Mouse (Mus musculus) adrenal gland, adult 18-20 months (tissue): ENCODE measurements around the gene Itfg2. TPM values are rescaled to one million over a fixed set of nuclear protein-coding genes. Genes with fewer than 3 reads are reported as not detected.
A peak's percentile ranks its signal among the peaks of the same experiment; 100 is the strongest.

Experiments
- DNase-seq, 2 experiments: peaks; one replicate each; pipeline ENCODE4 v3.0.0; 2021 to 2022; ENCODE audit warnings: low spot score in 2 of 2
- long read RNA-seq, 2 experiments: library from polyadenylated mRNA; stranded (forward); transcript quantifications; one replicate each; pipeline ENCODE4 v2.0.0; 2021
- total RNA-seq, 2 experiments: library from RNA; stranded (reverse); gene quantifications; 1 replicate in 1 of 2; 2 replicates in 1 of 2; pipeline ENCODE4 v1.2.3; 2021

Itfg2 gene
- total RNA-seq: 10 to 100 TPM; 16.4 to 27.2 TPM
- long read RNA-seq, experiment 1, transcript Itfg2-201 (12 exons, 2,320 nt): major isoform, 14 of 16 reads
- long read RNA-seq, experiment 1, partial matches to known transcripts: 1 of 16 reads
- long read RNA-seq, experiment 1, other reads (novel, unspliced or antisense): 1 of 16 reads
- long read RNA-seq, experiment 2, transcript Itfg2-201 (12 exons, 2,320 nt): major isoform, 22 of 34 reads
- long read RNA-seq, experiment 2, partial matches to known transcripts: 3 of 34 reads
- long read RNA-seq, experiment 2, other reads (novel, unspliced or antisense): 8 of 34 reads

- DNase-seq: peak; percentile 91 to 93
Observed at GRCm38 (mm10) chr6:128424269-128425019, at the start of gene Itfg2. Itfg2 (minus strand) TSS chr6:128424931.

DNA sequence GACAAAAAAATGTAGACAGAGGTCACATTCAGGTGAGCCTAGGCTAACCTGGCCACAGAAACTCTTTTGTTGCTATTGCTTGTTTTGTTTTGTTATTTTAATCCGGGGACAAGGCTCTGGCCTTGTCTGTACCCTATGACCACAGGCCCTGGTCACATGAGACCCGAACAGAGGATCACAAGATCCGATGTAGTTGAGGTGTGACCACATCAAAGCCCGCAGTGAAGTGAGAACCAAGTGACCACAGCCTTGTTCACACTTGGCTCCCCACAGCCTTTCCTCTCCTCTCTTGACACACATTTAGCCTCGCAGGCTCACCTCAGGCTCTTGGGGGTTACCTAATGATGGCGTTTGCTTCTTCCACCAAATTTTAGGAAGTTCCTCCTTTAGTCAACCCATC, 49.4 kb upstream of the Itfg2 start:
- DNase-seq: no peak

- DNase-seq: peak; percentile 46 to 48
Observed at GRCm38 (mm10) chr6:128469451-128469850, 44.7 kb upstream of the Itfg2 start.

DNA sequence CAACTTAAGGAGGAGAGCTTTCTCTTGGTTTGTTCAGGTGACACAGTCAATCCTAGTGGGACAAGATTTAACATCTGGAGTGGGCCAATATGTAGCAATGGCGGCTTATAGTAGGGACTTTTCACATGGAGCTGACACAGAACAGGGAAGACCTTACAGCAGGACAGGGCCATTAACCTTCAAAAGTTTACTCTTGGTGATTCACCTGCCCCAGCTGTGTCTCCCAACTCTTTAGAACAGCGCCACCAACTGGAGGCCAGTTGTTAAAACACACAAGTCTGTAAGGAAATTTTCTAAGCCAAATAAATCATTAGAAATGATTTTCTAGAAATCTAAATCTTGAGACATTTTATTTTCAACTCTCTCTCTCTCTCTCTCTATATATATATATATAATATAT, 42.6 kb upstream of the Itfg2 start:
- peak; percentile 45 to 56 for DNase-seq

GRCm38 (mm10) chr6:128466563-128466962, 41.8 kb upstream of the Itfg2 start:
- no peak for DNase-seq

DNA sequence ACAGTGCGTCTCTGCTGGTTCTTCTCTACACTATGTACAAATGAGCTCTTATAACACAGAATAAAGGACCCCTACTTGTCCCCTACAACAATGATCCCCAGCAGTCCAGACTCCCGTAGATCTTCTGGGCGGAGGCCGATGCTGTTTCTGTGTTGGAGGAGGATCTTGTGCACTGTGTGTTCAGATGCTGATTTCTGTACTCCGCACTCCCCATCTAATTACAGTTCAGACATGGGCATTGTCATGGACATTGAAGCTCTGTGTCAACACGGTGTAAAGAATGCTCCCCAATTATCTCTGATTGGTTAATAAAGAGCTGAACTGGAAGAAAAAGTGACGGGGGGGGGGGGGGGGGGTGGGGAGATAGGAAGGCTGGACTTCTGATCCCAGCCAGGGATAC, 41.3 kb upstream of the Itfg2 start:
- DNase-seq: no peak

DNA sequence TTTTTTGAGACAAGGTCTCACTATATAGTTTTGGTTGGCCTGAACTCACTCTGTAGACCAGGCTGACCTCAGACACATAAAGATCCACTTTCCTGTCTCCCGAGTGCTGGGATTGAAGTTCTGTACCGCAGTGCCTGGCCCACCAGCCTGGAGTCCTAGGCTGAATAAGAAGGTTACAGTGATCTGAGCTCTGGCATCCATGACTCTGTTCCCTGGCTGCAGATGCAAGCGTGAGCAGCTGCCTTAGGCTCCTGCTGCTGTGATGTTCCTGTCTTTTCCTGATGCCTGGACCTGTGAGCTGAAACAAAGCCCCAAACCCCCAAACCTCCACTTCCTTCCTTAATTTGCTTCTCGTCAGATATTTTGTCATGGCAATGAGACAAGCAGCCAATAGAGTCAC, 40.3 kb upstream of the Itfg2 start:
- DNase-seq: no peak

GRCm38 (mm10) chr6:128461606-128462005, 36.9 kb upstream of the Itfg2 start:
- DNase-seq: no peak

DNA sequence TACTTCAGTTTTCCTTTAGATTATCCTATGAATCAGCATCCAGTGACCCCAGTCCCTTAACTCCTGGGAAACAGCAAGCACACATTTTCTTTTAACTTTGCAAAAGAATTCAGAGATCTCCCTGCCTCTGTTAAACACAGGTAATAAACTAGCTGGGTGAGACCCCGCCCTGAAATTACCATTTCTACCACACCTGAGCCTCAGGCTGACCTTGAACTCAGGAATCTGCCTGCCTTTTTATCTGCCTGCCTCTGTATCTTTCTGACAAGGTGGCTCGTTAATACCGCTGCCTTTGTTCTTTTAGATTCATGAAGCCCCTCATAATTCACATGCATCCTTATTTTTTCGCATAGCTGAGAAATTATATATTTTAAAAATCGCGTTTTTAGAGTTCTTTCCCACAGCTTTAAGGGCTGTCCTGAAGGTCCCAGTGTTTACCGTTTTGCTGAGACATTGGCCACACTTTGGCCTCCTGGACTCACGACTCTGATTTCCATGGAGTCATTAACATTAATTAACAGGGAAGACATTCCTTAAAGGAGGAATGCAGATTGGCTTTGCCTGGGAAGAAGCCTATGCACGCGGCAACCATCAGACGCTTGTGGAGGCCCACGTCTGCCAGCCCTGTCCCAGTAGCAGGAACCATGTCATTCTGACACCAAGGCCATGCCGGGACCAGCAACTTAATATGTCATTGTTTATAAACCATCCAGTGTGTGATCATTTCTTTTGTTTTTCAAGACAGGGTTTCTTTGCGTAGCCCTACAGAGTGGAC, 36.2 kb upstream of the Itfg2 start:
- DNase-seq: no peak

- DNase-seq: no peak
Observed at GRCm38 (mm10) chr6:128460321-128460720, 35.6 kb upstream of the Itfg2 start.

DNA sequence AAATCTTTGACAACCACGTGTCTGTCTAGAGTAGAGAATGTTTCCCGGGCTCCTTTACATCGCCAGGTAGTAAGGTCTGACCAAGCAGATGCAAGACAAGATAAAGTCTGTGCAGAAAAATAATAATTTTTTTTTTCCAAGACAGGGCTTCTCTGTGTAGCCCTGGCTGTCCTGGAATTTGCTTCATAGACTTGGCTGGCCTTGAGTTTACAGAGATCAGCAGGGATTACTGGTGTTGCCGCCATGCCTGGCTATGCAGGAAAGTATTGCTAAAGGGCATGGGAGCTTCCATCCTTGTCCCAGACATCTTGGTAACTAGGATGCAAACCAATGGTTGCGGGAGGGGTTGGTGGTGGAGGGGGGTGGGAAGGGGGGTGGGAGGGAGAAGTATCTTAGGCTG, 32.5 kb upstream of the Itfg2 start:
- no peak for DNase-seq

GRCm38 (mm10) chr6:128455835-128456605, 31.3 kb upstream of the Itfg2 start:
- DNase-seq: peak in 1 of 2 experiments; percentile 29

- no peak for DNase-seq
Observed at GRCm38 (mm10) chr6:128447063-128447462, 22.3 kb upstream of the Itfg2 start.

DNA sequence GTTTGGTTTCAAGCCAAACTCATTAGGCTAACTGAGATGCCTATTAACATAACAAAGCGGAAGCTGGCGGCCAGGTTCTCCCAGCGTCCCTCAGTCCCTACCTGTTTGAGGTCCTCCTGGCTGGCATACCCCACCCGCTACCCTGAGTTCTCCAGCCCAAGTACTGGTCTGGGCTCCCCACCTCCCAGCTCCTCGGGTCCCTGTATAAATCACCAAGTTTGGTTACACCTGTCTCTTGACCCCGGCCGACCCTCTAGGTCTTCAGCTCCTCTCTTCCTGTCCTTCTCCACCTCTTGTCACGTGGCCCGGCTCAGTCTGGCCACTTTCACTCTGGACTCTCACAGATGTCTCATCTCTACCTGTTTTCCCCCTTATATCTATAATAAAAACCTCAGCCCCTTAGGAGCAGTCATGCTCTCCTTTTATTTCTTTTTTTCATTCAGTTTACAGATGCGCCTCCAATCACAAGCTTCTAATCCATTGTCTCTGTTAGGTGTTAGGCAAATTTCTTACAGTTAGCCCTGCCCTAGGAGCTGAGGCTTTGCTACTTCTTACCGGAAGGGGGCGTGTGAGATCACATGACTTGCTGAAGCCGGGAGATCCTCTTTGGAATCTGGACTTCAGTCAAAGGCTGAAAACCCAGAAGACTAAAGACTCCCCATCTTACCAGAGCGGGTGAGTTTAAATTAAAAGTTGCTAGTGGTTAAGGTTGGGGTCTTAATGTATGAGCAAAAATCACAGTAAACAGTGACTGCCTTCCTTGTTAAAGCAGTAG, 21.2 kb upstream of the Itfg2 start:
- DNase-seq: peak in 1 of 2 experiments; percentile 54

DNA sequence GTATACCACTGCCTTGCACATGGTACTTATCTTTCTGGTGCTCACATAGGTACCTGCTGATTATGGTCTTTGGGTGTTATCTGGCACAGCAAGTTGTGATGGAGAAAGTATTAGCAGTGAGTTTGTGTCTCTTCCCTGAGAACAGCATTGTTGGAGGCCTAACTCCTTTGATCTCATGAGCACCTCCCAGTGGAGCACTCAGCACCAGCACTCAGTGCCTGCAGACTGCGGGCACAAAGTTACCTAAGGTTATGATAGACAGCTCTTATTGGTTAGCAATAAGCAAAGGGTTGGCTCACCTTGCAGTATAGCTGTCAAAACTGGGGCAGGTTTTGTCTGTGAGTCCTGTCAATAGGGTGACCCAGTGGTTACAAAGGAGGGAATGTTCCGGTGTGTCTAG, 15.5 kb upstream of the Itfg2 start:
- DNase-seq: no peak

- DNase-seq: peak; percentile 38 to 45
Observed at GRCm38 (mm10) chr6:128438871-128439341, 14.2 kb upstream of the Itfg2 start.

DNA sequence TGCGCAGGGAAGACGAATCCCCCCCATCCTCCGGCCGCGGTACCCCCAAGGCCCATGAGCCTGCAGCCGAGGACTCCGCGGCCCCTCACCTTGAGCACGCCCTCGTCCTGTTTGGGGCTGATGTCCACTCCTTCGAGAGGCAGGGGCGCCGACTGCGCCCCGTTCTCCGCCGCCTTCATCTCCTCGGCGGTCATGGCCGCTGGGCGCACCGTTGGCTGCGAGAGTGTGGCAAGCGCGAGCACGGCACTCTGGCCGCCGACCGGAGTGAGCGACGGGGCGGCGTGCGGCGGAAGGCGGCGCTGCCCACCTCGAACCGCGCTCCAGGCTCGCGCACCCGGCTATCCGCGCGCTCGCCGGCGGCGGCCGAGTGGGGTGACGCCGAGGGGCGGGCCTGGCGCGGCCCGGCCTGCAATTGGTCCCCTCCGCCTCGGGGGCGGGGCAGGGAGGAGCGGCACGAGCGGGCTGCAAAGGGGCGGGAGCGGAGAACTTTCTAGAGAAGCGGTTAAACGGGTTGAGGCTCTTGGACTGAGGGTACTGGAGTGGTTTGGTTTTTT, 13.7 kb upstream of the Itfg2 start, which contains the start of gene Fkbp4:
Gene Fkbp4, minus strand, starts transcription at position 361 of the 554 bp plus-strand sequence.
- peak; percentile 96 for DNase-seq

GRCm38 (mm10) chr6:128437731-128438316, 13.1 kb upstream of the Itfg2 start:
- peak; percentile 61 to 68 for DNase-seq

DNA sequence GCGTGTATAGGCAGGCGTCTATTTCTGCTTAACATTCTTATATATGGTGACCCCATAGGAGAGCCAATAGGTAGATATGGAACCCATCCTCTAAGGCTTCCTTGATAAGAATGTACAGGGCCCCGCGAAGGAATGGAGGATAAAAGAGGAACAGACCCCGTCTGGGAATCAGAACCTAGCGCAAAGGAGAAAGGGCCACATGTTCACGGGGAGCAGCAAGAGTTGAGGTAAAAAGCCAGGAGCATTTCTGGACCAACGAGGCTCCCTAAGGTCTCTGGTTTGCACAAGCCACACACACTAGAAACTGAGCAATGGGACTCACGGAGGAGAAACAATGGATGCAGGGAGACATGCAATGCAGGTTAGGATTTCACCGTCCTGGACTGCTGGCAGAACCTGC, 12.6 kb upstream of the Itfg2 start:
- no peak for DNase-seq
